Mouse (Mus musculus) retina, postnatal 7 days (tissue): ENCODE results near the gene Dcun1d2.
"Not testable (repeated sequence)": the region's sequence is repeated elsewhere in the genome, so short reads cannot be mapped to it uniquely, and the experiment has no call there.

Source experiments
- DNase-seq: peaks from one replicate; pipeline ENCODE4 v3.0.0-alpha.2; 2012; ENCODE audit warnings: low read depth, low spot score

The Dcun1d2 gene

GRCm38 (mm10) chr8:13287692-13288623 is at the start of gene Dcun1d2, which contains the start of gene Tmco3:
TSS of gene Dcun1d2 (minus strand) at chr8:13288131.
TSS of gene Tmco3 (plus strand) at chr8:13288190.
- DNase-seq = peak; percentile 93

- no peak for DNase-seq
Observed at GRCm38 (mm10) chr8:13337678-13338077, 49.7 kb upstream of the Dcun1d2 start.

DNA sequence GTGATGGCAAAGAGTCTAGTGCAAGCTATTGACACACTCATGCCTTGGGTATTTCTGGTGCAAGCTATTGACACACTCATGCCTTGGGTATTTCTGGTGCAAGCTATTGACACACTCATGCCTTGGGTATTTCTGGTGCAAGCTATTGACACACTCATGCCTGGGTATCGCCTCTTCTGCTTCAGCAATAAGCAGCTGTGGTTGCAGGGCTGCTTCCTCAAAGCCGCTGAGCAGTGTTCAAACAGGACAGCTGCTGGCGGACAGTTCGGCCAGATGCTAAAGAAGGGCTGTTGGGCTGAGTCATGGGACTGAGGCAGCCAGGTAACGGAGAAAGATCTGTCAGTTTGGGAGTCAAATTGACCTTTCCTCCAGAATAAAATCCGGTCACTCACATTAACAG is 49.3 kb upstream of the Dcun1d2 start:
- DNase-seq = not testable (repeated sequence)

GRCm38 (mm10) chr8:13334671-13335070 is 46.7 kb upstream of the Dcun1d2 start:
- no peak for DNase-seq

- DNase-seq = peak; percentile 34
Observed at GRCm38 (mm10) chr8:13326598-13326997, 38.7 kb upstream of the Dcun1d2 start.

DNA sequence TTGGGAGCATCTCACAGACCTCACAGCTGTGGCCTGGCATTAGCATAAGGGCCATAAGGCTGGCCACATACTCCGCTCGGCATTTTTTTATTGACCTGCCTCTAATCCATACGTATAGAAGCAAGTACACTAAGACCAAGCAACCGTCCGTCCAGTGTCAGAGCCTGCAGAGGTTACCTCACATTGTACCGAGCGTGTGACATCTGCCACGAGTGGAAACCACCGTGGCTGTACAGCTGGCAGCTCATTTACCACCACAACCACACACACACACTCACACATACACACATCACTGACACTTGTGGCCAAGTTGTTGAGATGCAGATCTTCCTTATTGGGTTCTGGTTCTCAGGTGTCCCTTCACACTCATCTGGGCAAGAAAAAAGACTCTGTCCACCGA is 28.7 kb upstream of the Dcun1d2 start:
- DNase-seq = no peak

DNA sequence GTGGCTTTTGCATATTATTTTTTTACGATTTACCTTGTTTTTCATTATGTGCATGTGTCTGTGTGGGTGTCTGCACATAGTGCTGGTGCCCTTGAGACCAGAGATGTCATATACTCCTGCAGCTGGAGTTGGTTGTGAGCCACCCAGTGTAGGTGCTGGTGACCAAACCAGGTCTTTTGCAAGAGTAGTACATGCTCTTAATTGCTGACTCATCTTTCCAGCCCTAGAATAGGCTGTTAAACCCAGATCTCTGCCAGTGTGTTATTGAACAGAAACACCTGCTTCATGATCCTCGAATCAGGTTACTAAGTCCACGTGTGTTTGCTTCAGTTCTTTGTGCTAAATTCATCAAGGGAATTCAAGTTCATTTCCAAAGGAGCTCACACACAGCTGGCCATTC is 27.0 kb upstream of the Dcun1d2 start:
- DNase-seq = no peak

- no peak for DNase-seq
Observed at GRCm38 (mm10) chr8:13306916-13307315, 19.0 kb upstream of the Dcun1d2 start.

GRCm38 (mm10) chr8:13306309-13306909 is 18.5 kb upstream of the Dcun1d2 start:
- DNase-seq = no peak

DNA sequence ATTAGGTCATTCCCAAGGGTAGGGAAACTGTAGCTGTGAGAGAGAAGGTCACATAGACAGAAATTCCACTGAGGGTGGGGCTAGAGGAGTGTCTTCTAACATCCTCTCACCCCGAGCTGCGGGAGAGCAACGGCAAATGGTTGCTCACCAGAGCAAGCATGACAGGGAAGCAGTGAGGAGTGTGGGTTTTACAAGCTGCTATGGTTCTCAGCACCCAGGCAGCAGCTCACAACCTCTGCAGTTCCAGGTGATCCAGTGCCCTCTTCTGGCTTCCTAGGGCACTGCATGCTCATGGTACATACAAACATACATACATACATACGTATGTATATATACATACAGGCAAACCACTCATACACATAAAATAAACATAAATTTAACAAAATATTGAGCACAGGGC is 18.0 kb upstream of the Dcun1d2 start:
- no peak for DNase-seq

DNA sequence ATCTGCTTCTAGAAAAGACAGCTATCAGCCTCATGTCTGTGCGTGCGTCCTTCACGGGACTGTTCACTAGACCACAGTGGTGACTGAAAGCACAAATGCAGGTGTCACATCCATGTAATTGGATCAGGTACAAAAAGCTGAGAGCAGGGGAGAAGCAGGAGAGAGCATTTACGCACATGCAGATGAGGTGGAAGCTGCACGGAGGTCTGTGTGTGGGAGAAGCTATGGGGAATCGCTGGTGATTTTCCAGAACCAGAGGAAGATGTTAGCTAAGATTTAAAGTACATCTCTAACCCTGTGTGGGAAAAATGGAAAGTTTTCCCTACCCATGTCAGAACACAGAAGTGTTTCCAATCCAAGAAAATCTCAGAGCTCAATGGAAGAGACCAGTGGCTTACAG is 17.5 kb upstream of the Dcun1d2 start:
- no peak for DNase-seq

GRCm38 (mm10) chr8:13301036-13301435 is 13.1 kb upstream of the Dcun1d2 start:
- no peak for DNase-seq

- no peak for DNase-seq
Observed at GRCm38 (mm10) chr8:13299571-13299970, 11.6 kb upstream of the Dcun1d2 start.

GRCm38 (mm10) chr8:13293677-13294470 is 5.9 kb upstream of the Dcun1d2 start:
- DNase-seq = no peak

- DNase-seq = peak; percentile 65
Observed at GRCm38 (mm10) chr8:13292364-13292763, 4.4 kb upstream of the Dcun1d2 start.

- no peak for DNase-seq
Observed at GRCm38 (mm10) chr8:13288646-13289045, 715 bp upstream of the Dcun1d2 start.

DNA sequence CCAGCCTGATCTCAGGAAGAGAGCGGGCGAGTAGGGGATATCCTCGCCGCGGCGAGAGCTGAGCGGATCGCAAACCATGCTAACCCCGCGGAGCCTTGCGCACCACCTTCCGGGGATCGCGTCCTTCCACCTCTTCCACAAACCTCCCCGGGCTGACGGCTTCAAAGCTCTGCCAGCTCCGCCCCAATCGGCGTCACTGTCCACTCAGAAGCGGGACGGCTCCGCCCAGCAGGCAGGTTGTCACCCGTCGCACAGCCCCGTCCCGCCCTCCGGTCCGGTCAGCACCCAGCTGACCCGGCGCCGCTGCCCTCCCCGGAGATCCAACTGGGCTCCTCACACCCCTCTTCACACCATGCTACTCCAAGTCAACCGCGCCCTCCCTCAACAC is 633 bp downstream of the Dcun1d2 start:
- peak; percentile 82 for DNase-seq

DNA sequence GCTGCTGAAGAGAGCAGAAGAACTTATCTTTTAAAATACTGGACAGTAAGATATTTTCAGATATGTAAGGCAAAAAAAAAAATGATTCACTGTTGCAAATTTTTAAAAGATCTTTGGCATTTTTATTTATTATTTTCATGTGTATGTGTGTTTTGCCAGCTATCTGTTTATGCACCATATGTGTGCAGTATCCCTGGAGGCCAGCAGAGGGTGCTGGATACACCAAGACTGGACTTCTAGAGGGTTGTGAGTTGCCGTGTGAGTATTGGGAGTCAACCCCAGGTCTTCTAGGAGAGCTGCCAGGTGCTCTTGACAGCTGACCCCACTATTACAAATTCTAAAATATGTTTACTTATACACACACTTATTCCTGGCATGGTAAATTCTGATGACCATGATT is 4.7 kb downstream of the Dcun1d2 start:
- no peak for DNase-seq

GRCm38 (mm10) chr8:13276941-13277447 is 10.9 kb downstream of the Dcun1d2 start:
- DNase-seq = no peak

DNA sequence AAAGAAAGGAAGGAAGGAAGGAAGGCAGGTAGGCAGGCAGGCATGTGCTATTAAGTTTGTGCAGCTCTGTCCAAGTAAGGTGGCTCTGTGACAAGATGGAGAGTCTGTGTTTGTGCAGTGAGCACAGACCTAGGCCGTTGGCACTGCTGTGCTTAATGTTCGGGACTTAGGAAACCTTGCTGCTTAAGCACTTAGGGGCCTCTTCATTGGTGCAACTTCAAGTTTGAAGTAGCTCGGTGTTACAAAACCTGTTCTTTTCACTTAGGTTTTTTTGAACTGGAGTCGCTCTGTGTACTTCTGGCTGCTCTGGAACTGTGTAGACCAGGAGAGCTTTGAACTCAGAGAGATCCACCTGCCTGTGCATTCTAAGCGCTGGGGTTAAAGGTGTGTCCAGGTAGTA is 15.1 kb downstream of the Dcun1d2 start:
- DNase-seq = no peak

DNA sequence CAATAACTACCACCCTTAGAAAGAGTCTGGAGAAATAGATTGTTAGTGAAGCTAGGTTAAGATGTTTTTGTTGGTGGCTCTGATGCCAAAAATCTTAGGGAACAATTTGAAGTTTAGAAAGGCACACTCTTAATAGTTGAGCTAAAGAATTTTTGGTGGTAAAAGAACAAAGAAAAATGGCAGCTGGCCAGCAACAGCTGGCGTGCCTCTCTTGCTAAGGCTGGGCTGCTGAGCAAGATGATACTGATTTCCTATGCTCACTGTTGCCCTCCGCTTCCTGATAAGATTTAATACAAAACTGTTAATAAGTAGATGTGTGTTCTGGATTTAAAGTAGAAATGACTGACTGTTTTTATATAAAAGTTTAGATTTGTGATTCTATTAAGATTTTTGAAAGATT is 20.4 kb downstream of the Dcun1d2 start:
- no peak for DNase-seq

GRCm38 (mm10) chr8:13263376-13263775 is 24.6 kb downstream of the Dcun1d2 start:
- no peak for DNase-seq
